Mouse (Mus musculus) brain, embryonic 18.5 days (tissue): Measurements from ENCODE around the gene 4930404N11Rik.

ENCODE experiments used
- DNase-seq: peaks from one replicate; pipeline ENCODE4 v3.0.0-alpha.2; 2012; ENCODE audit warnings: low read depth, low spot score

4930404N11Rik gene

DNA sequence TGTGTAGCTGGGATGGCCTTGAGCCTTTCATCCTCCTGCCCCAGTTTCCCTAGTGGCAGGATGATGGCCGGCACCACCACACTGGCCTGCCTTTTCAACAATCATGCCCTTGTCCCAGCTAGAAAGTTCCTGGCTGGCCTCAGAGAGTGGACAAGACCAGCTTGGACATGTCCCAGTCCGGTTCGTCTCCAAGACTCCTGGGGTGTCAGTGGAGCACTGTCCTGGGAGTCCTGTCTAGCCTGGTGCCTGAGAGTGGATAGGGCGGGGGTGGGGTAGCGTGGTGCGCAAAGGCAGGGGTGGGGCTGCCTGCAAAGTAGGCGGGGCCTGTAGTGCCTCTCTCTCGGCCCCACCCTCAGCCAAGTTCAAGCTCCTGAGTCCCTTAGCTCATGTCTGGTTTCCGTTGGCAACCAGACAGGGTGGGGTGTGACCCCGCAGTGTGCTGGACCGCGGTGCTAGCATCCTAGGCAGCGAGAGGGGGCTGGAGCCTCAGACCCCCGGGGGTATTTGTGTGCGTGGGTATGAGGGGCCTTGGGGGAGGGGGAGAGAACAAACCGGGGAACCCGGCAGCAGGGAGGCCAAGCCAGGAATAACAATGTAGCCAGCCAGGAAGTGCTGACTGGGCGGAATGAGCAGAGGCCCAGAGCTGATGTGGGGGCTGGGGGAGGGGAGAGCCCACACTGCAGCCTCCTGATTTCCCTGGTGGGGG lies 36.1 kb upstream of the 4930404N11Rik start:
- no peak for DNase-seq

- no peak for DNase-seq
These were observed 35.5 kb upstream of the 4930404N11Rik start for GRCm38 (mm10) chr10:81401205-81401520.

DNA sequence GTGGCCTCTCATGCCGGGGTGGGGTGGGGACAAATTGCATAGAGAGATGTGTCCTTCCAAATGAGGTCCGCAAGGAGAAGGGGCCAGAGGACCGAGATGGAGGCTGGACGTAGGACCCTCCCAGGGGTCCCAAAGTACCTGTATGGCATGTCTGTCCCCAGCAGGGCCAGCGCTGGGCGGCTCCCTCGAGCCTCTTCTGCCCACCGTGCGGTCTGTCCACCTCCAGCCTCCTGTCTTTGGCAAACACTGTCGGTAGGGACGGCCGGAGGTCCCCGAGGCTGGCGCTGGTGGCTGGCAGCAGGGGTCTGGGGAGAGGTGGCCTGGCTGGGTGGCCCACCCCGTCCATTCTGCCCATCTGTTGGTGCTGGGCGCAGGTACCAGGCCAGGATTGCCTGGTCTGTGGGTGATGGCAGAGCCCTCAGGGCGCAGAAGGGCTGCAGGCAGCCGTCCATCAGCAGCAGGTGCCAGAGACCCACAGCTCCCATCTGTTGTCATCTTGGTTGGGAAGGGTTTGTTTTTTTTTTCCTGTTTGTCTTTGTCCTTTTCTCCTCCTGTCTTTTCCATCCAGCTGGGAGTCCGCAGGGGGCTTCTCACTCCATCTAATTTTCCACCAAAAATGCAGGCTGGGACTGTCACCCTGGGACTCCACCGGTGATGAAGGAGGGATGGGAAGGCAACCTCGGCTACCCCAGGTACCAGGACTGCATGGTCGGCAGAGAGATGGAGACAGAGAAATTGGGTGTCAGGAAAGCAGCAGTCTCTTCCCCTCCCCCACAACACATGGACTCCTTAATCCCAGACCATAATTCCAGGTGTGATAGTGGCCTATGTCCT lies 35.0 kb upstream of the 4930404N11Rik start:
- no peak for DNase-seq

DNA sequence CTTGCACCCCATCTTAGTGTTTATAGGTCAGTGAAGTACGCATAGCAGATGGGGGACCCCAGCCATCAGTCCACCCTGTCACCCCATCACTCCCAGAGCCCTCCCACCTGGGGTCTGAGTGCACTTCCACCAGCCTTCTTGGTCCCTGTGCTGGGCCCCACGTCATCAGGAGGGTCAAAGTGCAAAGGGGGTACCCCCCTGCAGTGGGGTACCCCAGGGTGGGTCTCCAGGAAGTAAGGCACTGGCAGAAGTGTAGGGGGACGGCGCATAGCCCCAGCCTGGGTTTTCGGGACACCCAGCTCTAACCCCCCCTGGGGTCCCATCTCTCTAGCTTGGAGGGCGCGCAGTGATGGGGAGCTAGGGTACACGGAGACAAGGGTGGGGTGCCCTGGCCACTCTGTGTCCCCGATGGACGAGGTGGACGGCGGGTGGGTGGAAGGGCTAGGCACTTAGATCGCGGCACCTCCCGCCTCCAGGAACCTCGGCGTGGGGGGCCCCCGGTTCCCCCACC lies 34.2 kb upstream of the 4930404N11Rik start:
- no peak for DNase-seq

DNA sequence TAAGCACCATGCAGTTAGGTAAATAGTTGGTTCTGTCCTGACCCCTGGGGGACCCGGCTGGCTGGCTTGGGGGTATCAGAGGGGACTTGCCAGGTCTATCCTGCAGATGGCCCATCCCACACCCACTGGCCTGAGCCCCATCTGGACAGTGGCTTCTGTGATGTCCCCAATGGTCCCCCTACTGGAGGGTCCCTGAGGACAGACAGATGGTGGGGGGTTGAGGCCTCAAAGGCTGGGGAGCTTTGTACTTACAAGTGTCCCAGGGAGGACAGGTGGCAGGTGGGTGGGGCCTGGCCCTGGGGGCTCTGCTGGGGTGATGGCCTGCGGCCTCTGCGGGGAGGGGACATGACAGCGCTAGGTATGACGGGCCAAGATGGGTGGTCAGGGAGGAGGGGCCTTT lies 33.7 kb upstream of the 4930404N11Rik start:
- DNase-seq, result no peak

DNA sequence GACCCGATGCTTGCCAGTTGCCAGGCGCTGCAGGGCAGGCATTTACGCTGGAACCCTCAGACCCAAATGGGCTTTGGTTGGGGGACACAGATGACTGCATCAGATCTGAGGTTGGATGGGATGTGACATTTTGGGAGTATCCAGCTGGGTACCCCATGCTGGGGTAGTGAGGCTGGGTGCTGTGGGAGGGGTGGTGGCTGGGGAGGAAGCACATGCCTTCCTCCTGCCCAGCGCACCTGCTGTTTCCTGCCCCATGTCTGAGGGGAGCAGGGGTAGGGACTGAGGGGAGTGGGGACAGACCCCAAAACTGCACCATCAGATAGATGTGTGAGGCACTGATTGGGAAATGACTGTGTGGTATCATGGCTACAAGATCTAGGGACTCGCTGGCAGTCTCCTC lies 31.1 kb upstream of the 4930404N11Rik start:
- no peak for DNase-seq

GRCm38 (mm10) chr10:81395865-81396264 lies 30.2 kb upstream of the 4930404N11Rik start:
- DNase-seq, result no peak

DNA sequence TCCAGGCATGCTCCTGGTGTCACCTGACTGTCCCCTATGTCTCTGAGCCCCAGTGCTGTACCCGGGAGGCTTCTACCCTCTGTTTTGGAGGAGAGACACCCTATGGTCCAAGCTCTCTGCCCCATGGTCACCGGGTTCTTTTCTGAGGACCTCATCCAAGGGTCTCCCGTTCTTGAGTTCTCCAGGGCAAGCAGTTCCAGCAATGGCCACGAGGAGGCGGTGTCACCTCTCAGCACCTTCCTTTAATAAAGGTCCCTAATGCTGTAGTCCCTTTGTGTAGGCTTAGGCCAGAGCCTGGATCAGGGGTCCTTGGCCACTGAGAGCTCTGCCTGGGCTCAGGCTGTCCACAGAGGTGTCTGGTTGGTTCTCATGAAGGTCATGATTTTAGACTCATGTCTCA lies 29.5 kb upstream of the 4930404N11Rik start:
- DNase-seq, result no peak

DNA sequence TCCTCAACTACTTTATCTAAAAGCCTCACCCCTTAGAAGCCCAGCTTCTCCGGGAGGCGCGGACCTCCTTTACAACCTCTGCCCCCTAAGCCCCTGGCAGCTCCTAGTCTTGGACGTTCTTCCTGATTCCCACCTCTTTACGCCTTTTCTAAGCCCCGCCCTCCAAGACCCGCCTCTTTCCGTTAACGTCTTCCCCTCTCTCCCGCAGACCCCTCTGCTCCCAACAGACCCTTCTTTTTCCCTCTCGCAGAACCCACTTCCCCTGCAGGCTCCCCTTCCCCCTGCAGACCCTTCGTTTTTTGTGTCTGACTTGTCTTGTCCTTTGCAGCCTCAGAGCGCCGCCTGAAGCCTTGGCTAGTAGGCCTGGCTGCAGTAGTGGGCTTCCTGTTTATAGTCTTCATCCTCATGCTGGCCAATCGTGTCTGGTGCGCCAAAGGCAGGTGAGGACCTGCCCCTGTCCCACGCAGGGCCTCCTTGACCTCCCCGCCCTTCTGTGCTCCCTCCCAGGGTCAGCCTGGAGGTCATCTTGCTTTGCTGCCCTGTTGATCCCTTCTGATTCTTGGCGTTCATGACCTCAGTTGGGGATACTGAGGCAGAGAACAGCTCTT lies 27.9 kb upstream of the 4930404N11Rik start:
- no peak for DNase-seq

DNA sequence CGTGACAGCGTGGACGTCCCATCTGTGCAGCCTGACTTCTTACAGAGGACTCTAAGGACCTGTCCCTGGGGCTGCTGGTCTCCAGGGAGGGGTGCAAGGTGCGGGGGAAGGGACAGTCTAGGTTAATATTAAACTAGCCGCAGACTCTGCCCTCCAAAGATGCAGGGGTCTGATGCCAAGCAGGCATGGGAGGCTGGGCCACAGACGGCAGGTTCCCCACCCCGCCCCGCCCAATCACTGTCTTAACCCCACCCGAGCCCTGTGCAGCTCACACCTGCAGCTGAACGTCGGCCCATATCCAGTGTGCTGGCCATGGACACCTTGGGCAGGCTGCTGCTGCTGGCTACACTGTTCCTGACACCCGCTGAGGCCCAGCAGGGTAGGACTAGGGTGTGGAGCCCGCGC lies 27.2 kb upstream of the 4930404N11Rik start, which contains the start of gene Smim24:
Gene Smim24, plus strand, starts transcription at position 271 of the 405 bp plus-strand sequence.
- DNase-seq, result no peak

GRCm38 (mm10) chr10:81392270-81392669 lies 26.7 kb upstream of the 4930404N11Rik start:
- no peak for DNase-seq

DNA sequence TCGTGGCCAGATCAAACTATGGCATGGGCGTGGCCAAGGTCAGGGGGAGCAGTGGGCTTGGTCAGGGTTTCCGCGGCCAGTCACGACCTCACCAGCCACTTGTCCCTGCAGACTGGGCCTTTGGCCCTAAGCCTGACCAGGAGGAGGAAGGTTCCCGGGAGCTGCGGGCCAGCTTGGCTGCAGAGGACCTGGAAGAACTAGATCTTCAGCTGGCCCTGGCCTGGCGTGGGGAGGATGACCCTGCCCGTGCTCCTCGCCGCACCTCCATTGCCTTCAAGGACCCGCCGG lies 25.0 kb upstream of the 4930404N11Rik start:
- DNase-seq, result no peak

DNA sequence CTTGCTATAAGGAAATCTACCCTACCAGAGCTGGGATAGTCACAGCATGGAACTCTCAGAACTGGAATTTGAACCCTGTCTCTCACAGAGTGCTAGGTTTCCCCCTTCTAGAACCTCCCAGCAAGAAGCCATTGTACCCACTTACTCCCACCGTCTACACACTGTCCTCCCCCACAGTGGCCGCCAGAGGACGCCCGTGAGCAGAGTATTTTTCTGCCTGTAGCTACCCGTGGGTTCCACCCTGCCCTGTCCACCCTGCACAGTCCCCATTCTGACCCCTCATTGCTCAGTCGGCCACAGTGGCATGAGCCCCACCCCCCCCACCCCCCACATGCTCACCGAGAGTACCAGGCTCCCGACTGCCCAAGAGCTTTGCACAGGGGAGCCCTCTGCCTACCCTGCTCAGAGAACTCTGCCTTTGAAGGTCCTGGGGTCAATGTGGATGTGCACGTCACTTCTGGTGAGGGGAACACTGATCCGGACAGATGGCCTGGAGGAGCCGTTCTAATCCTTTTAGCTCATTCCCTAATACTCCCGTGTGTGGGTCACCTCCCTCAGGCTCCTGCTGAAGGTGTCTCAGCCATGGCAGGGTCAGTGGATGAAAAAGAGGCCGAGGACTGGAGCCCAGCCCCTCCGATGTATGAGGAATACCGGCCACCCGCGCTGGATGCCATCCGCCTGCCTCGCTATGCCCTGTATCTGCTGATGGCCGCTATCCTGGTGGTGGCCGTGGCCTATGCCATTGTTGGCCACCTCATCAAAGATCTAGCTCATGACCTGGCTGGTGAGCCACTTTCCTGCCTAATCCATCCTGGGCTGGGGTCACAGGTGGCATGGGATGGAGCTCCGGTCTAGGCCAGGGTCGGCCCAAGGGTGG lies 24.4 kb upstream of the 4930404N11Rik start:
- DNase-seq, result no peak

GRCm38 (mm10) chr10:81389373-81389772 lies 23.8 kb upstream of the 4930404N11Rik start:
- DNase-seq, result no peak

- DNase-seq, result no peak
These were observed 23.0 kb upstream of the 4930404N11Rik start, which contains the start of gene Gm48552 for GRCm38 (mm10) chr10:81388505-81389055. Gm48552 (plus strand) TSS chr10:81389005.

GRCm38 (mm10) chr10:81387716-81388115 lies 22.1 kb upstream of the 4930404N11Rik start:
- DNase-seq, result no peak

DNA sequence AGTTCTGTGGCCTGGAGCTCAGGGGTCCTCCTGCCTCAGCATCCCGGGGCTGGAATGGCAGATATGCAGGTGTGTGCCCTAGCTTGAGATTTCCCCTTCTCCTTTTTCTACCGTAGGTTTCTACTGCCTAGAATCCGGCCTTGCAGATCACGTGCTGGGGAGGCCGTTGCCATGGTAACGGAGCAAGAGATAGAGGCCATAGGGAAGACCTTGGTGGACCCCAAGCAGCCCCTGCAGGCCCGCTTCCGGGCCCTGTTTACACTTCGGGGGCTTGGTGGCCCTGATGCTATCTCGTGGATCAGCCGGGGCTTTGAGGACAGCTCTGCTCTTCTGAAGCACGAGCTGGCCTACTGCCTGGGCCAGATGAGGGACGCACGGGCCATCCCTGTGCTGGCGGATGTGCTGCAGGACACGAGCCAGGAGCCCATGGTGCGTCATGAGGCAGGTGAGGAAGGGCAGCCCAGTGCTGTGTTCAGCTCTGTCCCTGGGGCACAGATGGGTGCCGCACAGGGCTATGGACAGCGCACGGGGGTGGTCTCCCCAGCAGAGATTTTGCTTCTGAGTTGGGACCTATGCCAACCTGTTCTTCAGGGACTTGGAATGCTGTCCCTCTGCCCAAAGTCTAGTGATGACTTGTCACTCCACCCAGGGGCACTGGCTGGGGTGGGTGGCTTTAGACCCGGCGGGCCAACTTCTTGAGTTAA lies 20.1 kb upstream of the 4930404N11Rik start:
- no peak for DNase-seq

DNA sequence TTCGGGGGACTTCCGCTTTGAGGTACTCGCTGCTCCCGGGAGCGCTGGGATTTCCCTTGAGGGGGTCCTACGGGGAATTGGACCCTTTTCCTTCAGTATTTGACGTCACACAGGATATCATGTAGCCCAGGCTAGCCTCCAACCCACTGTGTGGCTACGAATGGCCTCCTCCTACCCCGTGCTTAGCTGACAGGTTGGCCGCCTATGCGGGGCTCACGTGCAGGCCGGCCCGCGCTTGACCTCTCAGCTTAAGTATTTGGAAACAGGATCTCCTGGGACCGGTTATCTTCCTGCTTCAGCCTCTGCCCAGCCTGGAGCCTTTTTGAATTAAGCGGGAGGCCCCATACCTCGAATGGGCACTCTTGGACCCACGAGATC lies 19.0 kb upstream of the 4930404N11Rik start:
- no peak for DNase-seq

GRCm38 (mm10) chr10:81383802-81384604 lies 18.4 kb upstream of the 4930404N11Rik start, which contains the start of the genes Dohh and Gm48551:
Dohh (plus strand) TSS chr10:81384428.
Gm48551 (plus strand) TSS chr10:81384466.
- peak; percentile 97 for DNase-seq

DNA sequence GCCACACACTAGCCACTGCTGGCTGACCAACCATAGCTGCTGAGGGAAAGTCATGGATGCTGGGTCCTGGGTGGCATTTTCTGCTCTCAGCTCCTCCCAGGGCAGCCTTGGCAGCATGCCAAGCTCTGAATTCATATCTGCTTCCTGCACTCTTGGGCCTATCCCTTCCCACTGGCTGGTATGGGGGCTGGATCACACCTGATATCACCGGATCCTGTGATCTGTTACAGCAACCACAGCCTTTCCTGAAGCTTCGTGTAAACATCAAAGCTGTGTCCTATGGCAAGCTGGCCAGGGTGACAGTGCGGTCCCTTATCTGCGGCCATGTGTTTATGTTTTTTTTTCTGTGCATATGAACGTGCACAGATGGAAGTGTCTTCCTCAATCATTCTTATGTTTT lies 16.4 kb upstream of the 4930404N11Rik start:
- DNase-seq, result no peak
